Mouse (Mus musculus) cerebral cortex, adult 2 months (tissue): ENCODE data around the gene Fth1.

Experiments
- WGBS: fragments of 180-500 bp; shearing (Covaris S2); methylation state at CpG from one replicate; pipeline ENCODE4 v1.1.7; 2018; 5-methylcytosine and 5-hydroxymethylcytosine counted together

Gene Fth1

DNA sequence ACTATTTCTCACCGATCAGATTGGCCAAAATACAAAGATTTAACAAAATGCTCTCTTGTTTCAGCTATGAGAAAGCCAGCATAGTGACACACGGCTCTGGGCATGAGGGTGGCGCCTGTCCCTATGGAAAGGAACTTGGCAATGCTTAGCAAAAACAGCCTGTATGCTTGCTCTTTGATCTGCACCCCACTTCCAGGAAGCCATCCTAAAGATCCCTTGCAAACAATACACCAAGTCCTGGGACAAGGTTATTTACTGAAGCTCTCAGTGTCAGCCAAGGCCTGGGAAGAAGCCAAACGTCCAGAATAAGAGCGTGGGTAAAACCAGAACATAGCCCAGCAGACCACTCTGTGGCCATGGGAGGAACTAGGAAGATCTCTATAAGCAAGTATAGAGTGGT is 19.6 kb upstream of the Fth1 start:
- WGBS: 57% methylated on average over 5 of the region's 5 CpGs

- 24% methylated on average over 7 of the region's 7 CpGs for WGBS
Measured at GRCm38 (mm10) chr19:9964205-9964916, 16.0 kb upstream of the Fth1 start.

- 48% methylated on average over 2 of the region's 2 CpGs for WGBS
Measured at GRCm38 (mm10) chr19:9966096-9966867, 14.1 kb upstream of the Fth1 start.

- WGBS: 93% methylated on average over 10 of the region's 10 CpGs
Measured at GRCm38 (mm10) chr19:9968081-9968787, 12.2 kb upstream of the Fth1 start.

DNA sequence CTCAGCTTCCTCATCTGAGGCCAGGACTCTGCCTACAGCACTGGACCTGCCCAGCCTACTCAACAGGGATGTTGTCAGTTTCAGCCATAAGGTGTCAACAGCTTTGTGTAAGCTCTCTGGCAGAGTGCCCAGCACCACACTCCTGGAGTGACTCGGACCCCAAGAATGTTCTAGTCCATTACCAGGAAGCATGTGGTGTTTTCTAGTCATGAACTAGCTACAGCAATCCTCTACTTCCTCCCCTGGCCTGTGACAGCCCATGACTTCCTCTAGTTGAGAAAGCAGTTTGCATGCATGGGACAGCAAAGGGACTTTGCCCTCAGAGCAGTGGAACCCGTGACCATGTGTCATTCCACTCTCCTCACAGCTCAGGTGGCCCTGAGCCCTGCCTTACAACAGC is 5.5 kb upstream of the Fth1 start:
- 46% methylated on average over 2 of the region's 2 CpGs for WGBS

GRCm38 (mm10) chr19:9977085-9977484 is 3.3 kb upstream of the Fth1 start:
- WGBS: 97% methylated on average over 10 of the region's 10 CpGs

- 25% methylated on average over 5 of the region's 5 CpGs for WGBS
Measured at GRCm38 (mm10) chr19:9978431-9978951, 1.9 kb upstream of the Fth1 start.

DNA sequence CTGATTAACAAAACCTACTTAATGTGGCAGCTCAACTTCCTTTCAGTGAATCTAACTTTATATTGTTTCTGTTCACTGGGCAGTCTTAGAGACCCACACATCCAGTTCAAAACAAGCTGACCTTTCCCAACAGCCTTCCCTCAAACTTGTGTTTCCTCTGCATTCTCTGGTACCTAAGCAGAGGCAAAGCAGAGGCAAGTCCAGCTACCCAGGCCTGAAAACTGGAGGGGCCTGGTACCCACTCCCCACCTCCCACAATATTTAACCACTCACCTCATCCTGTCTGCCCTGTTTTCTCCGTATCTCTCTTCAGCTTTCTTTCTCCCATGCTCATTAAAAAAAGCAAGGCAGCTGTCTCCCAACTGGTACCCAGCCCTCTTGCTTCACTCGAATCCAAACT is 1.2 kb upstream of the Fth1 start:
- WGBS: 42% methylated on average over 2 of the region's 2 CpGs

DNA sequence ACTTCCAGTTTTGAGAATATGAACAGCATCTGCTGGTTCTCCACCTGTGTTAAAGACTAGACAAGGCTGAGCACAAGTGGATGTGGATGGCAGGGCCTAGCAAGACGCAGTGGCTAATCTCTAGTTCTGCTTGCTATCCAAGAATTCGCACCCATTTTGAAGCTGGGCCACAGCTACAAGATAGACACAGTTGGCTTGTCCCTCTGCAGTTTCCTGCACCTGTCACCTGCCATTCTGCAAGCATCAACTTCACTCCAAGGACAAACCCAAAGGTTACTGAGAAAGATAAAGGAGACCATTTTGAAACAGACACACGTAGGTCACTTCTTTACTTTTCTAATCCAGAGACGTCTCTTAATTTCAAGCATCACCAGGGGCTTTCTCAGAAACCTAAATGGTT is 1.2 kb downstream of the Fth1 start:
- 71% methylated on average over 4 of the region's 4 CpGs for WGBS

DNA sequence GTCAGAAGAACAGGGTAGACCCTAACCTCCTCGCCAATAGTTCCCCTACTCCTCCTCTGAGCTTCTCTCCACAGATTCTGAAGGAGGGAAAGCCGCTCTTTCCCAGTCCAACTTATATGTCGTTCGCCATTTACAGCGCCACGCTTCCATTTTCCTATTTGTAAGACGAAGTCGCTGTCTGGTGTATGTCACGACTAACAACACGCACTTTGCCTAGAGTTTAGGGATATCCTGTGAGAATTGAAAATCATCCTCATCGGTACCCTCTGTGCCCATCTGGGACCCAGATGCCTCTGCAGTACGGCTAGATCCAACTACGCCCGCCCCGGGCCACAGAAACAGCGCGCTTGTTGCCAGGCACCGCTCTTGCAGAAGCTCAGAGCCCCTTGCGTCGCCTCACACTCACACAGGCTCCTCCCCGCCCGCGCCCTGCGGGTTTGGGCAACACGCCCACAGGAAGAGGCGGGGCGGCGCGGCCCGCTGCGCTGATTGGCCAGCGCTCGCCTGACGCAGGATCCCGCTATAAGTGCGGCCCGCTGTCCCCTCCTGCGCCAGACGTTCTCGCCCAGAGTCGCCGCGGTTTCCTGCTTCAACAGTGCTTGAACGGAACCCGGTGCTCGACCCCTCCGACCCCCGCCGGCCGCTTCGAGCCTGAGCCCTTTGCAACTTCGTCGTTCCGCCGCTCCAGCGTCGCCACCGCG is 1.9 kb downstream of the Fth1 start:
- under 1% methylated on average over 59 of the region's 59 CpGs for WGBS

- WGBS: under 1% methylated on average over 31 of the region's 31 CpGs
Measured at GRCm38 (mm10) chr19:9982852-9983542, 2.6 kb downstream of the Fth1 start.

DNA sequence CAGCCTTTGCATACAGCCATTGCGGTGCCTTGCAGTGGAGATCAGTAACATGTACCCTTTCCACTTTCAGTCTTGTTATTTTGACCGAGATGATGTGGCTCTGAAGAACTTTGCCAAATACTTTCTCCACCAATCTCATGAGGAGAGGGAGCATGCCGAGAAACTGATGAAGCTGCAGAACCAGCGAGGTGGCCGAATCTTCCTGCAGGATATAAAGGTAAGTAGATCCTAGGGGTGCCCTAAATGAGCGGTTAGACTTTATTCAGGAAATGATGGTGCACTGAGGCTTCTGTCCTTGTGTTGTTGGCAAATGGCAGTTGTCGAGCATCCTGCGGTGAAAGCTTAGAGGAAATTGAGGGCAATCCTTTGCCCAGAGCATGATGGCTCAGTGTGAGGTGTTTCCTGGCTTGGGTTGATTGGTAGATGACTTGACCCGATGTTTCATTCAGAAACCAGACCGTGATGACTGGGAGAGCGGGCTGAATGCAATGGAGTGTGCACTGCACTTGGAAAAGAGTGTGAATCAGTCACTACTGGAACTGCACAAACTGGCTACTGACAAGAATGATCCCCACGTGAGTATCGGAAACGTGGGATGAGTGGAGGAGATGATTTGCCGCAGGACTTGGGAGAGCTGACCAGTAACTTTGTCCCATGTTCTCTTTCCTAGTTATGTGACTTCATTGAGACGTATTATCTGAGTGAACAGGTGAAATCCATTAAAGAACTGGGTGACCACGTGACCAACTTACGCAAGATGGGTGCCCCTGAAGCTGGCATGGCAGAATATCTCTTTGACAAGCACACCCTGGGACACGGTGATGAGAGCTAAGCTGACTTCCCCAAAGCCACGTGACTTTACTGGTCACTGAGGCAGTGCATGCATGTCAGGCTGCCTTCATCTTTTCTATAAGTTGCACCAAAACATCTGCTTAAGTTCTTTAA is 4.0 kb downstream of the Fth1 start:
- WGBS: 64% methylated on average over 20 of the region's 20 CpGs

GRCm38 (mm10) chr19:9985190-9985899 is 4.9 kb downstream of the Fth1 start:
- WGBS: 86% methylated on average over 6 of the region's 6 CpGs

DNA sequence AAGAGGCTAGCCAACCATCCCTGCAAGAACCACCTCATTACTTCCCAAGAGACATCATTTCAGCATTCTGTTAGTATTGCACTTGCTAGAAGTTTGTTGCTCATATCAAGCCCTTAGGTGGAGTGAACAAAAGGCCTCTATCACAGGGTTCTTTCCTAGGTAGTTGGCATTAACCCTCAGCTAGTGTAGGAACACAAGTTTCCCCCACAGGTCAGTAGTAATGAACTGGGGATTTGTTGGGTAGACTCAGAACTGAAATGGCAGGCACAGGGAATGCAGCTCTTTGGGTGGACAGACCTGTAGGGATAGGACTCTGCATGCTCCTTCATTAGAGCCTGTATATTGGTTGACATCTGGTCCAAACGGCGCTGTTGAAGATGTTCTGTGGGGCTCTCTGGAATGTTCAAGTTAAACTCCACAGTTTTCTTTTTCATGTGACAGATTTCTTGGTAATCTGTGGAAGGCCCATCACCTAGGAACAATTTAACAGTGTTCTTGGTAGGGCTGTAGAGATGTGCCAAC is 5.6 kb downstream of the Fth1 start:
- 71% methylated on average over 2 of the region's 2 CpGs for WGBS

GRCm38 (mm10) chr19:9987192-9987591 is 6.8 kb downstream of the Fth1 start:
- 63% methylated on average over 6 of the region's 6 CpGs for WGBS

- WGBS: 61% methylated on average over 17 of the region's 17 CpGs
Measured at GRCm38 (mm10) chr19:9989171-9989883, 8.9 kb downstream of the Fth1 start.

DNA sequence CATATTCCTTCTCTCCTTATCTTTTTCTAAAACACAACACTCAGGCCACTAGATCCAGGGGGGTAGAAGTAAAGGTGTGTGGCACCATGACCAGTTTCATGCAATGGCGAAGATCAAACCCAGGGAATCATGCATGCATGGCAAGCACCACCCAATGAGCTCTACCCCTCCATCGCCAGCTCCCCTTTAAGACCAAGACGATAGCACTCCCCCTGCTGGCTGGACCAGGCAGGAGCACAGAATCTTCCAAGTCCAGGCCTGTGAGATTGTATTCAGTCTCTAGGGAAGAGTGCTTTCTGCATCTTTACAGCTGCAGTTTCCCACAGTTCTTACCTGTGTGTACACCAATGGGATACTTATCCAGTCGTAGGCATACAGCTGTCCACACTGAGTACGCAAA is 10.9 kb downstream of the Fth1 start:
- 31% methylated on average over 5 of the region's 5 CpGs for WGBS
